Mouse (Mus musculus): Measurements from ENCODE around the gene Gm5089.

The Gm5089 gene

DNA sequence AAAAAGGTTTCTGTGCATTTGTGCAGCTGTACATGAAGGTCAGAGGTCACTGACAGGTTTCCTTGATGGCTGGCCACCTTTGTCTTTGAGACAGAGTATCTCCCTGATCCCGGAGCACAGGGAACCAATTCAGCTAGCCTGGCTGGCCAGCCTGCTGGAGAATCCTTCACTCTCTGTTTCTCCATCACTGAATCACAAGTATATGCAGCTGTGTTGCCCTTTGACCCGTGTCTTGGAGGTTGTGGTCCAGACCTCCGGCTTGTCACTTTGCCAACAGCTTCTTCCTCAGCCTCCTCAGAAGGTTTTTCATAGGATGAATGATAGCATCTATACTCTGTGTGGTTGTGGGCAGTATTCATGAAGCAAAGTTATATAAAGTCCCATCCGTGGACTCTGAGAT is 52.2 kb downstream of the Gm5089 start:
- TF ChIP-seq GATA4 (IDR thresholded peaks at IDR 0.05; ENCODE audit: insufficient replicate concordance, low read length), result no peak

DNA sequence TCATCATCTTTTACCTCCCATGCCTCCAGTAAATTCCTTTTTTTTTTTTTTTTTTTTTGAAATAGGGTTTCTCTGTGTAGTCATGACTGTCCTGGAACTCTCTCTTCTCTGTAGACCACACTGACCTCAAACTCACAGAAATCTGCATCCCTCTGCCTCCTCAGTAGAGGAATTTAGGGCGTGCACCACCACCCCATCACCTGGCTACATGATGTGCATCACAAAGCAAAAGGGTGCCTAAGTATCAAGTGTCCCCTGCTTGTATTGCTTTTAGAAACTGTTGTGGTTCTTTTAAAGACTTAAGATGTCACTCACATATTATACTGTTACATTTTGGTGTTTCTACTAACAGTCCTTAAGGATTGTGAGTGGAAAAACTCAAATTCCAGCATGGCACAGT is 57.8 kb downstream of the Gm5089 start:
- TF ChIP-seq GATA4 (IDR thresholded peaks at IDR 0.05; ENCODE audit: insufficient replicate concordance, low read length), result no peak

DNA sequence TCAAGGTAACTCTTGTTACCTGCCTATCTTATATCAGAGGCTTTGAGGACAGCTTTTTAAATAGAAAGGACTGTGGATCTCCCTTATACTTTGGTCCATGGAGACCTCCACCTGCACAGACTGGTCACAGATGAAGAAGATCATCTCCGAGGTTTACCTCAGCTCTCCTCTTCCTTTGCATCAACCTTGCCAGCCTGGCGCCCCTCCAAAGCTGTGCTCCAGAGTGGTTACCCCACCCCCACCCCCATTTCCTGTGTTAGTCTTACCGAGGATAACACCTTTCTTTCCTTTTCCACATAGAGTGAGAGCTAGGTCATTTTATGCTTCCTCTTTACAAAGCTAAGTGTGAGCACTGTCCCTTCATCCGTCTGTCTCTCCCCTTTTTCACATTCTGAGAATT is 60.0 kb downstream of the Gm5089 start:
- no peak for TF ChIP-seq GATA4 (IDR thresholded peaks at IDR 0.05; ENCODE audit: insufficient replicate concordance, low read length)

DNA sequence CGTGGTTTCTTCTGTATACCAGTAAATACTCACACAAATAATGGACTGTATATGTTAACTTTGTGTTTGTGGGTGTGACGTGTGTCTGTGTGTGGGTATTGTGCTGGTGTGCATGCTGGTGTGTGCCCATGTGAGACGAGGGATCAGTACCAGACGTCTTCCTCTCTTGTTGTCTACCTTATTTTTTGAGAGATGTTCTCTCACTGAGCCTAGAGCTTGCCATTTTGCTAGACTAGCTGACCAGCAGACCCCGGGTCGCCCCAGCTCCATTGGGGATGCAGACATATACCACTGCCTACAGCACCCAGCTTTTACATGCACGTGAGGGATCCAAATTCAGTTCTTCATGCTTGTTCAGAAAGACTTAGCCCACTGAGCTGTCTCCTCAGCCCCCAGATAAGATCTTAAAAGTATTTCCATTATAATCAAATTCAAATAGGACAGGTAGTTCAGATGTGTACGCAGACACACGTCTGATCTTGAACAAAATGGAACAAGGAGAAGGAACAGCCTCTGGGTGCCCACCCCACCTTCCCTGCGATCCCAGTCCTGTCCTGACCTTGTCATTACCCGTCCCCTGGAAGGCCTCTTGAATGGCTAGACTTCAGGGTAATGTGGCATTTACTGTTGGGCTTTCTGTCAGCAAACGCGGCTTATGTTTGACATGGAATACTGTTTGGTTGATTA is 61.1 kb downstream of the Gm5089 start:
- no peak for TF ChIP-seq GATA4 (IDR thresholded peaks at IDR 0.05; ENCODE audit: insufficient replicate concordance, low read length)

GRCm38 (mm10) chr14:122388431-122389031 is 62.4 kb downstream of the Gm5089 start:
- TF ChIP-seq GATA4 (IDR thresholded peaks at IDR 0.05; ENCODE audit: insufficient replicate concordance, low read length), result no peak

DNA sequence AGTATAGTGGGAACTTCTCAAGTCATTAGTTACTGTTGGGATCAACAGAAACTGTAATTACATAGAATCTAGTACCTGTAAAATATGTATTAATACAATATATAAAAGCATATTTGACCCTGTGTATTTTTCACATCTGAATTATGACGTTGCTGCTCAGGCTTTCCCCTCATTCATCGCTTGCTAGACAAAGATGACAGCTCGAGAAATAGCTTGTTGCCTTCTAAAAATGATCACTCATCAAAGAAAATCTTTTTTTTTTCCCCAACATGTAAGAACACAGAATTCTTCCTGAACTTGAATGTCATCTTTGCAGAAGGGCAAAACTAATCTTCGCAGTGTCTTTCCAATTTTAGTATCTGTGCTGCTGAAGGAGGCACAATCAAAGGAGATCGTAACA is 63.1 kb downstream of the Gm5089 start:
- no peak for TF ChIP-seq GATA4 (IDR thresholded peaks at IDR 0.05; ENCODE audit: insufficient replicate concordance, low read length)

GRCm38 (mm10) chr14:122386281-122387130 is 64.4 kb downstream of the Gm5089 start:
- no peak for TF ChIP-seq GATA4 (IDR thresholded peaks at IDR 0.05; ENCODE audit: insufficient replicate concordance, low read length)

DNA sequence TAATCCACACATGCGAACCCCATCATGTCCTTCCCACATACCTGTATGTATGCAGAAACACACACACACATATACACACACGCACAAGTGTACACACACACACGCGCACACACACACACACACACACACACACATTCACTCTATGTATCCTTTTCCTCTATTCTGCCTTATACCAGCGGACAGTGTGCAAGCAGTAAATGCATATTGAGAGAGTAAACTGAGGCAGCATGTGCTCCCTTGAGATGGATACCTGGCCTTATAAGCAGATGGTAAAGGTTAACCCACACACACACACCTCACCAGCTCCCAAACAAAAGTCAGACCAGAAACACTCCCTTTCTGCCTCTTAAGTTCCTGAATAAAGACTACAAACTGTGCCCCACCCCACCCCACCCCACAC is 65.2 kb downstream of the Gm5089 start:
- TF ChIP-seq GATA4 (IDR thresholded peaks at IDR 0.05; ENCODE audit: insufficient replicate concordance, low read length), result no peak

- no peak for TF ChIP-seq GATA4 (IDR thresholded peaks at IDR 0.05; ENCODE audit: insufficient replicate concordance, low read length)
These were observed 65.7 kb downstream of the Gm5089 start for GRCm38 (mm10) chr14:122385238-122385534.
